Mouse (Mus musculus) lung, embryonic 15.5 days (tissue): ENCODE data around the gene Ppif. TPM values are rescaled to one million over a fixed set of nuclear protein-coding genes. Genes with fewer than 3 reads are reported as not detected.

Experiments
- ATAC-seq: fragments of 200-750 bp; cut with Nextera tagmentation; 2 replicates; pipeline ENCODE4 v1.8.0; 2017; ENCODE audit warnings: moderate number of reproducible peaks, borderline replicate concordance; ENCODE audit not compliant: low FRiP score, low TSS enrichment; ENCODE audit errors: extremely low read depth
- H3K27ac ChIP-seq: fragments of 300-500 bp; sonication (generic); 2 replicates; pipeline ENCODE4 v1.5.1; 2015; ENCODE audit warnings: moderate library complexity, mild to moderate bottlenecking, inconsistent platforms
- H3K27me3 ChIP-seq: fragments of 300-500 bp; sonication (generic); 2 replicates; pipeline ENCODE4 v1.6.1; 2015; ENCODE audit warnings: inconsistent platforms
- H3K36me3 ChIP-seq: fragments of 300-500 bp; sonication (generic); 2 replicates; pipeline ENCODE4 v1.6.1; 2015; ENCODE audit warnings: inconsistent platforms
- H3K4me1 ChIP-seq: fragments of 300-500 bp; sonication (generic); 2 replicates; pipeline ENCODE4 v1.6.1; 2015; ENCODE audit warnings: inconsistent platforms
- H3K4me2 ChIP-seq: fragments of 300-500 bp; sonication (generic); 2 replicates; pipeline ENCODE4 v1.6.1; 2015; ENCODE audit warnings: inconsistent platforms, mild to moderate bottlenecking, moderate library complexity
- H3K4me3 ChIP-seq: fragments of 300-500 bp; sonication (generic); 2 replicates; pipeline ENCODE4 v1.5.1; 2015; ENCODE audit warnings: mild to moderate bottlenecking, inconsistent platforms
- H3K9ac ChIP-seq: fragments of 300-500 bp; sonication (generic); 2 replicates; pipeline ENCODE4 v1.6.1; 2015; ENCODE audit warnings: inconsistent platforms
- H3K9me3 ChIP-seq: fragments of 300-500 bp; sonication (generic); 2 replicates; pipeline ENCODE4 v1.6.1; 2016; ENCODE audit warnings: inconsistent platforms
- whole genome bisulfite sequencing: fragments of 180-500 bp; shearing (Covaris S2); methylation state at CpG from one replicate; pipeline ENCODE4 v1.1.7; 2015; 5-methylcytosine and 5-hydroxymethylcytosine counted together
- polyA plus RNA-seq: library from polyadenylated mRNA; unstranded; fragments of >200 nt; fragmentation: Nextera tagmentation; extraction: Ambion mirVana; gene quantifications from 2 replicates; pipeline ENCODE4 v1.2.1, GENCODE M21; 2015

Gene Ppif
- polyA plus RNA-seq, 1 experiment from 2014 or later, result 24.3 TPM

DNA sequence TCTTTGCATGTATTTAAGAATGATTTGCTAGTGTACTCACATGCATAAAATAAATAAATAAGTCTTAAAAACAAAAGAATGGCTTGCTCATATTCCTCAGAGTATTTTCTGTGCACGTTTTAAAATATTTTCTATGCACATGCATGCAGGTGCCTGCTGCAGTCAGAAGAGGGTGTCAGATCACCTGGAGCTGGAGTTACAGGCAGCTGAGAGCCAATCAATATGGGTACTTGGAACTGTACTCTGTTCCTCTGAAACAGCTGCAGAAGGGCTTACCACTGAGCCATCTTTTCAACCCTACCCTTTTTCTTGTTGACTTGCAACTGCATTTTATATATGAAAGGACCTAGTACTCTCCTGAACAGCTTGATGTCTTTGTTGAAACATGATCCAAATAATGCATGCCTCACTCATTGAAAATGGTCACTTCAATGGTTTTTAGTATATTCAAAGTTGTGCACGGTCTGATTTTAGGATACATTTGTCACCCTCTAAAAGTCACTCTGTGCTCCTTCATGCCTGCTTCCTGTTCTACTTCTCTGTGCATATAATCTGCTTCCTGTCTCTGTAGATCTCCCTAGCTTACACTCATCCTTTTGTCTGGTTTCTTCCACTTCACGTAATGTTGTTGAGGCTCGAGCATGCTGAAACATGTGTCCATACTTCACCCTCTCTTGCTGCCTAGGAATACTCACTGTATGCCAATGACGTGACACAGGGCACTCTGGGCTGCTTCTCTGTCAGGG is 27.2 kb downstream of the Ppif start:
- peaks cover 52% of the 10 kb centered on the region for H3K4me1 ChIP-seq
- no peaks in the 10 kb centered on the region for H3K9me3 ChIP-seq
- no peaks in the 10 kb centered on the region for H3K36me3 ChIP-seq
- no peaks in the 10 kb centered on the region for H3K27me3 ChIP-seq
- no peak overlapping the region for H3K4me3 ChIP-seq
- no peak for ATAC-seq
- H3K9ac ChIP-seq, result no peak overlapping the region
- WGBS, result 73% methylated on average over 5 of the region's 5 CpGs
- no peak overlapping the region for H3K27ac ChIP-seq
- H3K4me2 ChIP-seq, result no peak overlapping the region

DNA sequence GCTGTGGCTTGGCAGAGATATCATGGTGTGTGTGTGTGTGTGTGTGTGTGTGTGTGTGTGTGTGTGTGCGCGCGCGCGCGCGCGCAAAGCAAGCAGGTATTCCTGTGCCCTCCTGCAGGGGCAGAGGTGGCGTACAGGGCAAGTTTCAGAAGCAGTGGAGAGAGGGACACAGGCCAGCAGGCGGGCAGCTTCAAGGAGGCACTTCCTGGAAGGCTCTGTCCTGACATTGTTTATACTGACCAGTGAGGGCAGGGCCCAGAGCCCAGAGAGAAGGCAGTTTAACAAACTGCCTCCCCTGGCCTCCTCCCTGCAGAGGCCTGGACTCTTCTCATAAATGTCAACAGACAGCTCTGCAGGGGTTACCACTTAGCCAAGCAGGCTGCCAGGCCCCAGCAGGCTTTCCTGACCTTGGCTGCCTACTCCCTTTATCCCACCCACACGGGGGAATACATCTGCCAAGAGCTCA is 31.1 kb downstream of the Ppif start:
- H3K4me2 ChIP-seq, result no peak overlapping the region
- no peaks in the 10 kb centered on the region for H3K36me3 ChIP-seq
- peaks cover 33% of the 10 kb centered on the region for H3K4me1 ChIP-seq
- H3K9ac ChIP-seq, result no peak overlapping the region; the same call in 1 of the 2 replicates
- H3K4me3 ChIP-seq, result no peak overlapping the region
- peak; percentile 90 for ATAC-seq
- peak overlapping the region; percentile 68 for H3K27ac ChIP-seq
- WGBS, result 38% methylated on average over 11 of the region's 11 CpGs
- H3K9me3 ChIP-seq, result no peaks in the 10 kb centered on the region
- H3K27me3 ChIP-seq, result no peaks in the 10 kb centered on the region

DNA sequence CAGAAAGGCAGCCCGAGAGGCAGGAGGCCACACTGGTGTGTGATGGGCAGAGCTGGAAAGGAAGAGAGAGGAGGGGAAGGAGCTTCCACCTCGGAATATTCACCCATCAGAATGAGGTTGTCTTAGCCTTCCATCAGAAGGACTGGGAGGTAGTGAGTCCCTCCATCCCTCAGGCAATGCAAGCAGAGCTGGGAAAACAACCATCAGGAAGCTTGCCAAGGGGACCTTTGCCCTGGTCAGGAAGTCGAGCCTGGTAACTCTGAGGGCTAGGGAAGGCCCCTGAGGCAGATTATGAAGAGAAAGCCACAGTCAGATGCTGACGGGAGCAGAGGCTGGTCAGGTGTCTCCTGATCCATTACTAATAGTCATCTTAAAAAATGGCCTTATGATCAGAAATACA is 31.7 kb downstream of the Ppif start:
- H3K36me3 ChIP-seq, result no peaks in the 10 kb centered on the region
- no peak overlapping the region for H3K4me3 ChIP-seq
- peak overlapping the region; percentile 68 for H3K27ac ChIP-seq
- peaks cover 33% of the 10 kb centered on the region for H3K4me1 ChIP-seq
- H3K9me3 ChIP-seq, result no peaks in the 10 kb centered on the region
- H3K27me3 ChIP-seq, result no peaks in the 10 kb centered on the region
- no peak overlapping the region for H3K4me2 ChIP-seq
- peak; percentile 25; the same call in 1 of the 2 replicates for ATAC-seq
- no peak overlapping the region for H3K9ac ChIP-seq
- WGBS, result 30% methylated on average over 4 of the region's 4 CpGs

GRCm38 (mm10) chr14:25726226-25727148 is 32.5 kb downstream of the Ppif start:
- no peaks in the 10 kb centered on the region for H3K27me3 ChIP-seq
- no peaks in the 10 kb centered on the region for H3K9me3 ChIP-seq
- 57% methylated on average over 20 of the region's 20 CpGs for WGBS
- H3K36me3 ChIP-seq, result no peaks in the 10 kb centered on the region
- no peak overlapping the region for H3K4me3 ChIP-seq
- H3K9ac ChIP-seq, result no peak overlapping the region
- H3K4me2 ChIP-seq, result no peak overlapping the region
- no peak for ATAC-seq
- H3K4me1 ChIP-seq, result peaks cover 33% of the 10 kb centered on the region
- H3K27ac ChIP-seq, result 0 out of 2 replicates have a peak overlapping the region, but pooled peaks have one; percentile 68

- Histone ChIP-seq H3K27ac (no peak overlapping the region), H3K4me3 (no peak overlapping the region), H3K9ac (no peak overlapping the region), H3K4me1 (peaks cover 33% of the 10 kb centered on the region), H3K36me3 (no peaks in the 10 kb centered on the region), H3K4me2 (no peak overlapping the region), H3K27me3 (no peaks in the 10 kb centered on the region), H3K9me3 (no peaks in the 10 kb centered on the region)
- 74% methylated on average over 5 of the region's 5 CpGs for WGBS
- peak; percentile 24; the same call in 1 of the 2 replicates for ATAC-seq
These were observed 33.2 kb downstream of the Ppif start for GRCm38 (mm10) chr14:25727149-25727510.

GRCm38 (mm10) chr14:25734736-25735716 is 41.1 kb downstream of the Ppif start:
- 29% methylated on average over 17 of the region's 17 CpGs for WGBS
- H3K4me1 ChIP-seq, result peaks cover 57% of the 10 kb centered on the region
- H3K27me3 ChIP-seq, result no peaks in the 10 kb centered on the region
- H3K27ac ChIP-seq, result peak overlapping the region; percentile 80
- no peak overlapping the region for H3K4me3 ChIP-seq
- no peak overlapping the region; the same call in 1 of the 2 replicates for H3K4me2 ChIP-seq
- no peaks in the 10 kb centered on the region for H3K9me3 ChIP-seq
- peak overlapping the region; percentile 10; the same call in 1 of the 2 replicates for H3K9ac ChIP-seq
- no peaks in the 10 kb centered on the region for H3K36me3 ChIP-seq
- peak; percentile 29; the same call in 1 of the 2 replicates for ATAC-seq

DNA sequence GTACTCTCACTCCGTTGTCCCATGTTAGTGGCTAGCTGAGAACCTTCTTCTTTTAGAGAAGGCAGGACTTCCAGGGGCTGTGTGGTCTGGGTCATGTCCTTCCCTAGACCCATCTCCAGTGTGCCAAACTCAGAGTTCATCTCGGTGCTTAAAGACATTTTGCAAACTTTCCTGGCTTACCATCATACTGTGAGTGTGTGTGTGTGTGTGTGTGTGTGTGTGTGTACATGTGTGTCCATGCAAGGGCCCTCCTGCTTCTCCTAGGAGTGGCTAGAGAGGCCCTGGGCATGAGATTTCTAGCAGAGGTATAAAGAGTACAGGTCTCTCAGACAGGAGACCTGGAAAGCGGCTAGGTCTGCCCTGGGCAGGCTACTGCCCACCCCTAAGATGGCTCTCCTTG is 42.2 kb downstream of the Ppif start:
- ATAC-seq, result no peak; the same call in 1 of the 2 replicates
- H3K27me3 ChIP-seq, result no peaks in the 10 kb centered on the region
- H3K4me2 ChIP-seq, result no peak overlapping the region
- H3K27ac ChIP-seq, result peak overlapping the region; percentile 80
- no peak overlapping the region for H3K4me3 ChIP-seq
- no peak overlapping the region for H3K9ac ChIP-seq
- peaks cover 67% of the 10 kb centered on the region for H3K4me1 ChIP-seq
- no peaks in the 10 kb centered on the region for H3K36me3 ChIP-seq
- H3K9me3 ChIP-seq, result no peaks in the 10 kb centered on the region
- 58% methylated on average over 3 of the region's 3 CpGs for WGBS

GRCm38 (mm10) chr14:25736589-25736988 is 42.6 kb downstream of the Ppif start:
- Histone ChIP-seq H3K27me3 (no peaks in the 10 kb centered on the region), H3K27ac (peak overlapping the region; percentile 80), H3K4me1 (peaks cover 71% of the 10 kb centered on the region), H3K9me3 (no peaks in the 10 kb centered on the region), H3K4me3 (no peak overlapping the region), H3K4me2 (no peak overlapping the region), H3K9ac (no peak overlapping the region), H3K36me3 (no peaks in the 10 kb centered on the region)
- ATAC-seq, result peak; percentile 80
- 28% methylated on average over 6 of the region's 6 CpGs for WGBS

DNA sequence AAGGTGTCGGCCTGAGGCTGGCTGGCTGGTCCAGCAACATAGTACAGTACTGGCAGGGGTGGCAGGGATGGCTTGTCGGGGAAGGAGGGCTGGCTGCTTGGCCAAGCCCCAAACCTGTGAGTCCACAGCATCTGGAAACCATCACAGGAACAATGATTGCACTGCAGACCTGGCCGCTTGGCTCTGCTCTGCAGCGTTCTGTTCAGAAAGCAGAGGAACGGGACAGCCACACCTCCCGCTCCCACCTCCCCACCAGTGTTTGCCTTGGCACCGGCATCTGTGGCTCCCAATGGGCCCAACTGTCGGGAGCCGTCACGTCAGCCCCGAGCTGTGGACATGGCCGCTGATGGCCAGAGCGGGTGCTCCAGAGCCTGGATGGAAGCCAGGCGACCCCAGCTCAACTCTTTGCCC is 44.6 kb downstream of the Ppif start:
- ATAC-seq, result peak; percentile 32; the same call in 1 of the 2 replicates
- peaks cover 71% of the 10 kb centered on the region for H3K4me1 ChIP-seq
- 19% methylated on average over 14 of the region's 14 CpGs for WGBS
- H3K27ac ChIP-seq, result peak overlapping the region; percentile 67
- no peaks in the 10 kb centered on the region; the same call in 1 of the 2 replicates for H3K36me3 ChIP-seq
- no peaks in the 10 kb centered on the region for H3K9me3 ChIP-seq
- H3K4me2 ChIP-seq, result peak overlapping the region; percentile 26
- H3K4me3 ChIP-seq, result no peak overlapping the region
- H3K27me3 ChIP-seq, result no peaks in the 10 kb centered on the region
- H3K9ac ChIP-seq, result no peak overlapping the region

GRCm38 (mm10) chr14:25739957-25740565 is 46.1 kb downstream of the Ppif start:
- ATAC-seq, result no peak
- H3K36me3 ChIP-seq, result peaks cover 2% of the 10 kb centered on the region; the same call in 1 of the 2 replicates
- H3K4me1 ChIP-seq, result peaks cover 61% of the 10 kb centered on the region
- no peaks in the 10 kb centered on the region for H3K27me3 ChIP-seq
- WGBS, result 58% methylated on average over 4 of the region's 4 CpGs
- H3K27ac ChIP-seq, result no peak overlapping the region
- H3K9me3 ChIP-seq, result no peaks in the 10 kb centered on the region
- H3K4me3 ChIP-seq, result no peak overlapping the region
- H3K9ac ChIP-seq, result no peak overlapping the region
- no peak overlapping the region for H3K4me2 ChIP-seq
